Mouse (Mus musculus) liver, embryonic 14.5 days (tissue): ENCODE data around the gene Tinf2.

Source experiments
- CTCF ChIP-seq: IDR thresholded peaks from 2 replicates; pipeline ENCODE4 v1.5.1; 2016; ENCODE audit warnings: antibody characterized with exemption, low read depth, control low read depth
- EP300 ChIP-seq: IDR thresholded peaks from 2 replicates; pipeline ENCODE4 v1.6.1; 2016; ENCODE audit warnings: antibody characterized with exemption, low read depth

DNA sequence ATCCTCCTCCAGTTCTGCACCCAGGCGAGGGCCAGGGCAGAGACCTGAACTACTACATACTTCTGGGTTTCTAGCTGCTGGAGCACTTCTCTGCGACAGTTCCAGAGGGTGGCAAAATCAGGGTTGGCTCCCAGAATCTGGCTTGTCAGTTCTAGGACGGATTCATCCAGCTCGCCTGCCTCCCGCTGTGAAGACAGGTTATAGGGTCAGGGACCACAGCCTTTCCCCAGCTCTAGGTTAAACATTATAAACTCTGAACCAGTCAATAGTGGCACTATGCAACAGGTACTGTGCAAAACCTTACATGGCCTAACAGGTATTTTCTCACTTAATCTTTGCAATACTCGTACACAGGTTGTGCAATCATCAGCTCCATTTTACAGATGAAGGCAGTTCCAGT lies 39.5 kb upstream of the Tinf2 start:
- TF ChIP-seq CTCF (no peak), EP300 (no peak)
